Mouse (Mus musculus): ENCODE data around the gene Slc26a8.

The Slc26a8 gene

DNA sequence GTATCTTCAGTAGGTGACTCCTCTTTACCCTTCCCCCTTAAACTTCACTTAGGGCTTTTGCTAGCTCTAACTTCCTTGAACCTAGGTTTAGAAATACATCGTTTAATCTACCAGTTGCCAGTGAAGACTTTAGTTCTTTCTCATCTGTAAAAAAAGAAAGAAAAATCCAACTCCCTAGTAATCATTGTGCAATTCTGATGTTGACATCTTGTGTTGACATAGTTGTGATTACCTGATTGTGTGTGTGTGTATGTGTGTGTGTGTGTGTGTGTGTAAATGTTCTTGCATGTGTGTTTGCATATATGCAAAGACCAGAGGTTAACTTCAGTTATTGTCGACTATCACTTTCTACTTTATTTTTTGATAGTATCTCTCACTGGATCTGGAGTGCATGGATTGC lies 8.6 kb upstream of the Slc26a8 start:
- DNase-seq (ENCODE audit: low spot score), result no peak

DNA sequence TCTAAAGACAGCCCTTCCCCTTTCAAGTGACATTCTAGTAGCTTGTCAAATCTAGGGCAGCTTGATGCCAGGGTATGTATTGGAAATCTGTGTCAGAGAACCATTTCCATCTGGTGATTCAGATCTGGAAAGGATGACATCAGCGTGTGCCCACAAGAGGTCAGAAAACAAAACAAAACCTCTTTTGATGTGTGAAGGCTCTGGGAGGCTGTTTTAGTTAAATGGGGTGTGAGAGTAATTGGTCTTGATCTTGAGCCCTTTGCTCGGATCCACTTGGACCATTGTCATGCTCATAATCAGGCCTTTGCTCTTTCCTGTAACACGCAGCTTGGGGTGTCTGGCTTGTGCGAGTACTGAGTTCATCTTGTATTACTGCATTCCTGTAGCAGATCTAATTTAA lies 8.2 kb upstream of the Slc26a8 start:
- DNase-seq (ENCODE audit: low spot score), result no peak

DNA sequence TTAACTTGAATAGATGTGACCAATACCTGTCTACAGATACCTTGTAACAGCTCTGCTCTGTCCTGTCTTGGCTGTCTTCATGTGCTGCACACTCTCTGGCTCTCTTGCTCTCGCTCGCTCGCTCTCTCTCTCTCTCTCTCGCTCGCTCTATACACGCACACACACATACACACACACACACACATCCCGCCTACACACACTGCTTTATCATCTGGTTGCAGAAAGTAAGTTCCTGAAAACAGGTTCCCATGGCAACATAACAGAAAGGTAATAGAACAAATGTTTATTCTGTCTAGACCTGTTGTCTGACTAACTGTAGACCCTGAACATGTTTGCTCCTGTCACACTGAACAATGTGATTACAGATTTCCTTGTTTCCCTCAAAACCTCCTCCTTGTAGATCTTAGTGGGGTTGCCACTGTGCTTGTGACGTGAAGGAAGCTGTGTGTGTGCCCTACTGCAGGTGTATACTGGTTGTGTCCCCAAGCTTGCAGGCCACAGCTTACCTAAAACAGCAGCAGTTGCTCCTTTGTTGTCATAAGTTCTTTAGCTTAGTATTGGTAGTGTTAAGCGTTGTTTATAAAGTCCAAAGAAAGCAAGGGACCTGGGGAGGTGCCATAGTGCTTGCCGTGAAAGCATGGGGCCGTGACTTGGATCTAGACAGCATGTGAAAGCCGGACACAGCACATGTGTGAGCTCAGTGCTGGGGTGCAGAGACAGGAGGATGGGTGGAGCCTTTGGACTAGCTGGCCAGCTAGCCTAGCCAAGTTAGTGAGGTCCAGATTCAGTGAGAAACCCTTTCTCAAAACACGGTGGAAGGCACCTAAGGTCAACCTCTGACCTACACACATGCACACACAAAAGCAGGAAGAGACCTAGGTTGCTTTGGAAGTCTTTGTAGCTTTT lies 7.5 kb upstream of the Slc26a8 start:
- no peak for DNase-seq (ENCODE audit: low spot score)

DNA sequence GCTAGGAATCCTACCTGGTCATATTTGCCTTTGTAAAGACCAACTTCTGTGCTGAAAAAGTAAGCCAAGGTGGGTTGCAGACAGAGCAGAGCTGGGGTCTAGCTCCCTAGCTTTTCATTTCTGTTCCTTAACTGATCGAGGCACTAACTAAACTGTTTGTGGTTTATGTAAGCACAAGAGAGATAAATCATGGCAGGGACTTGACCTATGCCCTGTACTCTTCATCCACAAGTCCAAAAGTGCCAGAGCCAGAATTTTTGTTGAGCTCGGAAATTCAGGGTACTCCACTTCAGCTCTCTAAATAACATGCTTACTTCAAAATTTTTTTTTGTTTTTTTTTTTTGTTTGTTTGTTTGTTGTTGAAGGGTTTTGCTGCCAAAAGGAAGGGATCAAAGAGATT lies 6.6 kb upstream of the Slc26a8 start:
- DNase-seq (ENCODE audit: low spot score), result no peak

- no peak for DNase-seq (ENCODE audit: low spot score)
Measured at GRCm38 (mm10) chr17:28694832-28695231, 4.8 kb upstream of the Slc26a8 start.

DNA sequence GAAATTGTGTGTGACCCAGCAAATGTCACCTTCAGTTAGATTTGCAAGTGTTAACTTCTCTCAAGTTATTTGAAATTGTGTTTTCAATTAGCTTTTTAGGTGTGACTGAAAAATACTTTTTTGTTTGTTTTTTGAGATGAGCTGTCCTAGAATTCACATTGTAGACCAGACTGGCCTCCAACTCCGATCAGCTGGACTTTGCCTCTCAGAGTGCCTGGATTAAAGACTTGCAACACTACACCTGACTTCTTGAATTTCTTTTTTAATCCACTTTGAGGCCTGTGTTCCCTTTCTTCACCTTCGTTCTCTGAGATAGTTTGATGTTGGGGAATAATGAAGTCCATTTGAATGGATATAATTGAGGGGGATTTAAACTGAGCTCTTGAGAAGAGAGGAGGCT lies 4.0 kb upstream of the Slc26a8 start:
- no peak for DNase-seq (ENCODE audit: low spot score)

DNA sequence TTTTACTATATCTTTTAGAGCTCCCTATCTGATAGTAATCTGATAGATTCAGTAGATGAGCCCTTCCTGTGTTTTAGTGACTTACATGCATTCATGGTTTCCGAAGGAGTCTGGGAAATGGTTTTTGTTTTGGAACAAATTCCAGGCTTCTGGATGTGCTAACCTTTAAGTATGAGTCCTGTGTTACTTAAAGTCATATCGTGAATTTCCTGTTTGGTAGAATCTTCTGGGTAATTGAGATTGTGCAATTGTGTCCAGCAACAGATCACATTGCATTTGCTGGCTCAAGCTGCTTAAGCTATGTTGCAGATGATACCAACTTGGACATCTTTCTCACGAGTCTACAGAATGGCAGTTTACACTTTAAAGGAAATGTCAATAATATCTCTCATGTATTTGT lies 3.1 kb upstream of the Slc26a8 start:
- DNase-seq (ENCODE audit: low spot score), result no peak

GRCm38 (mm10) chr17:28692341-28692710 lies 2.3 kb upstream of the Slc26a8 start:
- DNase-seq (ENCODE audit: low spot score), result peak; percentile 47

GRCm38 (mm10) chr17:28691687-28692340 lies 1.8 kb upstream of the Slc26a8 start:
- DNase-seq (ENCODE audit: low spot score), result peak; percentile 65

DNA sequence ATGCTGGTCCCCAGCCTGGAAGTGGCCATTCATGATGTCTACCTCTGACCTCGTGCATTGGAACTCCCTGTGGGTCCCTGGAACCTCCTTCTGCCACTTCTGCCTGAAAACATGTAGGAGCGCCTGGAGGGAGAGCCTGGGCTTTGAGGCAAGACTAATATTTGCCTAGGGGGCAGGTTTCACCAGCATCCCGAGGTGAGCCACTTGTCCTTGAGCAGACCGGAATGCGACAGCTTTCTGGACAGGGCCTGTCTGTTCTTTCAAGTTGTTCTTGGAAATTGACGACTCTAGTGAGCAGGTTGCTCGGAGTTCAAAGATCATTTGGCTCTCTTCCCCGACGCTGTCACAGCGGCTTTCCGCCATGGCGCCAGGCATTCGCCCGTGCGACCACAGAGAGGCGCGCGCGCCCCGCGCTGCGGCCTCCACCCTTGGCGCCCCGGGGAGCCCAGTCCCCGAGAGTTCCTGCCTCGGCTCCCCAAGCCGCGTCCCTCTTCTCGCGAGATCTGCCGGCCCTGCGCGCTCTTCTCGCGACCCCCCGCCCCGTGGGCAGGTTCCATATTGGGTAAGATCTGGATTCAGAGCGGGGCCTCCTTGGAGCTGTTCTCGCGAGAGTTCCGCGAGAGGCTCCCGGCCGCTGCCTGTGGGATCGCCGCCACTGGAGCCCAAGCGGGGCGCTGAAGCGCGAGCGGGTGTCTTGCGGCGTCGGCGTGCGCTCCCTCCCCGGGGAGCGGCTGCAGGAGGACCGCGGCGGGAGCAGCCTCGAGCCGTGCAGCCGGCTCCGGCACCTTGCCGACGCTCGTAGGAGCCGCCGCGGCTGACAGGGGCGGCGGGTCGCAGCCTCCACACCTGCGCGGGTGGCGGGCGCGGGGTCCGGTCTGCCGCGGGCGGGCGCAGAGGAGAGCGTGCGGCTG lies 998 bp upstream of the Slc26a8 start, which contains the start of gene Mapk14:
TSS of gene Mapk14 (plus strand) at position 554 of the 911 bp plus-strand sequence.
- peak; percentile 100 for DNase-seq (ENCODE audit: low spot score)

- no peak for DNase-seq (ENCODE audit: low spot score)
Measured at GRCm38 (mm10) chr17:28687354-28687753, 2.7 kb downstream of the Slc26a8 start.

GRCm38 (mm10) chr17:28684631-28685030 lies 5.4 kb downstream of the Slc26a8 start:
- DNase-seq (ENCODE audit: low spot score), result no peak

DNA sequence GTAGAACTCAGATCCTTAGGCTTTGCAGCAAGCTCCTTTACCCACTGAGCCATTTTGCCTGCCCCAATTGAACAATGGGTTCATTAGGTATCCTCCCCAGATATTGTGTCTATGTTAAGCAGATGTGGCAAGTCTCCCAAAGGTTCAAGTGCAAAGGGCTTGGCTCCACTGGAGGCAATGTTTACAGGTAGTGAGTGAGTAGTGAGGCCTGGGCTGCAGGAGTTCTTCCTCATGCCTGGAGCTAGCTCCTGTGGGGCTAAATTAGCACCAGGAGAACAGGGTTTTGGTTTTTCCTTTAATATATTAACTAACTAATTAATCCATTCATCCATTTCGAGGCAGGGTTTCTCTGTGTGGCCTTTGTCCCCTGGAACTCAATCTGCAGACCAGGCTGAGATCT lies 6.4 kb downstream of the Slc26a8 start:
- DNase-seq (ENCODE audit: low spot score), result no peak

DNA sequence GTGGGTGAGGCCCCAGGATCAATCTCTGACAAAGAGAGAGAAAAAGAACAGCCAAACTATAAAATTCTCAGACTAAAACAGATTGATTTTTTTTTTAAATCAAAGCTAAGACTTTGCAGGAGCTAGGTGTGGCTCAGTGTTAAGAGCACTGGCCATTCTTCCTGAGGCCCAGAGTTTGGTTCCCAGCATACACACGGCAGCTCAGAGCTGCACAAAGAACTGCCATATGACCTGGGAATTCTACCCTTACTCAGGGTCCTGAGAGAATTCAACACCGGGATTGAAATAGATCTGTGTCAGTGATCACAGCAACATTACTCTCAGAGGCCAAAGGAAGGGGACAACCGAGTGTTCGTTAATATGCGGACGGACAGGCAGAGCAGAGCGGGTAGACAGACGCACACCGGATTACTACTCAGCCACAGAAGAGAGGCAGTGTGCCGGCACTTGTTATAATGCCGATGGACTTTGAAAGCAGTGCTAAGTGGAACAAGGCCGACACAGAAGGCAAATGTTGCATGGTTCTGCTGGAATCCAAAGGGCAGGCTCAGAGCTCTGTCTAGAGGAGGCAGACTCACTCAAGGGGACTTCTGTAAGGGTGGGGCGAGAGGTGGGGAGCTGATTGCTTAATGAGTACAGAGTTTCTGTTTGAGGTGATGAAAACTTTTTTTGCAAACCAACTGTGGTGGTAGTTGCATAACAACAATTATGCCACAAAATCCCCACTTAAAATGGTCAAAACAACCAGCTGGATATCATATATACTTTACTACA lies 7.5 kb downstream of the Slc26a8 start:
- DNase-seq (ENCODE audit: low spot score), result no peak

- DNase-seq (ENCODE audit: low spot score), result no peak
Measured at GRCm38 (mm10) chr17:28659564-28659963, 30.5 kb downstream of the Slc26a8 start.

DNA sequence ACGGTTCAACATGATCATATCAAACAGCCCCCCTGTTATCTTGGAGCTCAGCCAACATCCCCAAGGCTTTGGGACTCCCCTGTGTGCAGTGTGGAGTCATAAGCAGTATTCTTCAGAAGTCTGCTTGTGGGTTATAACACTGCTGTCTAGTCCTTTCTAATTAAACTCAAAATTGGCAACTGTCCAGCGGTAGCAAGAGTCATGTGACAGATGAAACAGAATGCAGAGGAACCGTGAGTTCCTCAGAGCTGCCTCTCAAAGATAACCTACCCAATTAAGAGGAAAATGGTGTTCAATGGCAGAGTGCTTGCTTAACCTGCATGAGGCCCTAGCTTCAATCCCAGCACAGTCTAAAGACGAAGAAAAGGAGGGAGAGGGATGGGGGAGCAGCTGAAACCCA lies 32.1 kb downstream of the Slc26a8 start:
- DNase-seq (ENCODE audit: low spot score), result no peak

DNA sequence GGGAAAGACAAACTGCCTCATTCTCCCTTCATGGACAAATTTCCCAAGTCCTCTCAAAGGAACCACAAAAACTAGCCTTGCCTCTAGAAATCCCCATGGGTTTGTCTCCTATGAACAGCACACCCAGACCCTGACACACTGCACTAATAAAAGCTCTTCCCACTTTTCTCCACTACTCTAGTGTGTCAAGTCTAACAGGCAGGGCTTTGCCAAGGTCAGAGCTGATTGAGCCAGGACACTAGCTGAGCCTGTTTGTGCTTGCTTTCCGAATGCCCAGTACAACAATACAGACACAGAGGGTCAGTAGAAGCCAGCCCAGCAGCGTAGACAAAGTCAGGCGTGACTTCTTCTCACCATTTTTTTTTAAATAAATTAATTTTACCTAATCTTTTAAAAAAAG lies 39.8 kb downstream of the Slc26a8 start:
- peak; percentile 14 for DNase-seq (ENCODE audit: low spot score)

GRCm38 (mm10) chr17:28648607-28649370 lies 41.2 kb downstream of the Slc26a8 start:
- DNase-seq (ENCODE audit: low spot score), result peak; percentile 46

DNA sequence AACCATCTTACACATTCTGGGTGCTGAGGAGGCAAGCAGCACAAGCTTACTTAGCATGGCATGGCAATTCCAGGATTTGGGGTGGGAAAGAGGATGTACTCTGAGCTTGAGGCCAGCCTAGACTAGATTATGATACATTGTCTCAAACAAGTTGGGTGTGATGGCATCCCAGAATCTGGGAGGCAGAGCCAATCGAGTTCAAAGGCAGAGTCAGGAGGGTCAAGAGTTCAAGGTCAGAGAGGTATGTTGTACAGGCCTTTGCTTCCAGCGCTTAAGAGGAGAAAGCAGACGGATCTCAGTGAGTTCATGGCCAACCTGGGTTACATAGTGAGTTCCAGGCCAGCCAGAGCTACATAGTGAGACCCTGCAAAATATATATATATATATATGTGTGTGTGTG lies 43.8 kb downstream of the Slc26a8 start:
- DNase-seq (ENCODE audit: low spot score), result no peak

DNA sequence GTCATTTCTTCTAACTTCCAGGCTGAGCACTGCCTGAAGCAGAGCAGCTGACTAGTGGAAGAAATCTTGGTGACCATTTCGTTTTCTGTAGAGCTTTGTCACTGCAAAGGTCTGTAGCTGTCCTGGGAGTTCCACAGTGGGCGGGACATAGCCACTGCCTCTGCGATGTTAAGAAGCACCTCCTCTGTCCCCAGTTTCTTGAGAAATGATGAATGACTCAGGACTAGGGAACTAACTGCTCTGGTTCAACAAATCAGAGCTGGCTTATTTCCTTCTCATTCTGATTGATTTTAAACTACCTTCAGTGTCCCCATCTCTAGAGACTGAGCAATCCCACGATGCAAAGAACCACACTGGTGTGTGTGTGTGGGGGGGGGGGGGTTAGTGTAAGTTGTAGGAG lies 45.9 kb downstream of the Slc26a8 start:
- no peak for DNase-seq (ENCODE audit: low spot score)

GRCm38 (mm10) chr17:28643697-28644096 lies 46.3 kb downstream of the Slc26a8 start:
- DNase-seq (ENCODE audit: low spot score), result no peak

Data from ovary, postnatal 36 days (tissue).